Mouse (Mus musculus) spleen, postnatal 10 days (tissue): ENCODE data around the gene Spast.
"Not testable (repeated sequence)": the region's sequence is repeated elsewhere in the genome, so short reads cannot be mapped to it uniquely, and the experiment has no call there.

ENCODE experiments used
- DNase-seq, 2 experiments: peaks; one replicate each; pipeline ENCODE4 v3.0.0; 2021 to 2022; ENCODE audit warnings: low spot score in 2 of 2

Gene Spast

GRCm38 (mm10) chr17:74327195-74327594, 11.6 kb upstream of the Spast start:
- not testable (repeated sequence) for DNase-seq

- peak; percentile 64 to 84 for DNase-seq
These were observed 10.6 kb upstream of the Spast start for GRCm38 (mm10) chr17:74328146-74328545.

- DNase-seq, result no peak
These were observed 7.6 kb upstream of the Spast start for GRCm38 (mm10) chr17:74331049-74331676.

GRCm38 (mm10) chr17:74338225-74338931, 409 bp upstream of the Spast start:
- DNase-seq, result peak; percentile 83 to 96

GRCm38 (mm10) chr17:74341151-74341550, 2.4 kb downstream of the Spast start:
- no peak for DNase-seq

- no peak for DNase-seq
These were observed 24.8 kb downstream of the Spast start for GRCm38 (mm10) chr17:74363592-74363991.

GRCm38 (mm10) chr17:74376916-74377315, 38.1 kb downstream of the Spast start:
- no peak for DNase-seq

- DNase-seq, result no peak
These were observed 47.9 kb downstream of the Spast start for GRCm38 (mm10) chr17:74386657-74387056.

- DNase-seq, result peak in 1 of 2 experiments; percentile 29
These were observed 51.1 kb downstream of the Spast start for GRCm38 (mm10) chr17:74389847-74390246.

GRCm38 (mm10) chr17:74394381-74394780, 55.6 kb downstream of the Spast start:
- DNase-seq, result no peak

GRCm38 (mm10) chr17:74394855-74395254, 56.1 kb downstream of the Spast start:
- peak; percentile 12 to 19 for DNase-seq

GRCm38 (mm10) chr17:74395383-74396065, 56.7 kb downstream of the Spast start, which contains the start of gene Slc30a6:
TSS of gene Slc30a6 (plus strand) at chr17:74395608.
- DNase-seq, result peak; percentile 91 to 98

GRCm38 (mm10) chr17:74396766-74397165, 58.0 kb downstream of the Spast start:
- DNase-seq, result no peak

GRCm38 (mm10) chr17:74397173-74397572, 58.4 kb downstream of the Spast start:
- no peak for DNase-seq

GRCm38 (mm10) chr17:74402486-74403222, 63.9 kb downstream of the Spast start:
- DNase-seq, result no peak

GRCm38 (mm10) chr17:74406487-74406886, 67.7 kb downstream of the Spast start:
- no peak for DNase-seq

- no peak for DNase-seq
These were observed 70.9 kb downstream of the Spast start for GRCm38 (mm10) chr17:74409722-74410121.

GRCm38 (mm10) chr17:74413324-74413723, 74.5 kb downstream of the Spast start:
- DNase-seq, result no peak

- no peak for DNase-seq
These were observed 75.9 kb downstream of the Spast start for GRCm38 (mm10) chr17:74414671-74415070.

GRCm38 (mm10) chr17:74416841-74417360, 78.1 kb downstream of the Spast start:
- DNase-seq, result no peak

- no peak for DNase-seq
These were observed 79.4 kb downstream of the Spast start for GRCm38 (mm10) chr17:74418171-74418570.

GRCm38 (mm10) chr17:74420656-74421055, 81.9 kb downstream of the Spast start:
- no peak for DNase-seq
